Mouse (Mus musculus) layer of hippocampus, adult 6 months (tissue): Measurements from ENCODE around the gene Ncoa3. TPM values are rescaled to one million over a fixed set of nuclear protein-coding genes. Genes with fewer than 3 reads are reported as not detected.

ENCODE experiments used
- long read RNA-seq, 2 experiments: library from polyadenylated mRNA; unstranded; transcript quantifications; one replicate each; pipeline ENCODE4 v2.0.0; 2019 to 2020
- polyA plus RNA-seq: library from polyadenylated mRNA; unstranded; fragments of <200 nt; fragmentation: Nextera tagmentation; gene quantifications from 2 replicates; pipeline ENCODE4 v1.2.3, GENCODE M21; 2021

Gene Ncoa3
- 8.3 and 11.2 TPM in 2 replicates for polyA plus RNA-seq
- long read RNA-seq, experiment 1, partial matches to known transcripts = 4 of 32 reads
- long read RNA-seq, experiment 1, other reads (novel, unspliced or antisense) = 28 of 32 reads
- long read RNA-seq, experiment 2, full-length matches to known transcripts = 6 of 14 reads
- long read RNA-seq, experiment 2, partial matches to known transcripts = 4 of 14 reads
- long read RNA-seq, experiment 2, other reads (novel, unspliced or antisense) = 4 of 14 reads

DNA sequence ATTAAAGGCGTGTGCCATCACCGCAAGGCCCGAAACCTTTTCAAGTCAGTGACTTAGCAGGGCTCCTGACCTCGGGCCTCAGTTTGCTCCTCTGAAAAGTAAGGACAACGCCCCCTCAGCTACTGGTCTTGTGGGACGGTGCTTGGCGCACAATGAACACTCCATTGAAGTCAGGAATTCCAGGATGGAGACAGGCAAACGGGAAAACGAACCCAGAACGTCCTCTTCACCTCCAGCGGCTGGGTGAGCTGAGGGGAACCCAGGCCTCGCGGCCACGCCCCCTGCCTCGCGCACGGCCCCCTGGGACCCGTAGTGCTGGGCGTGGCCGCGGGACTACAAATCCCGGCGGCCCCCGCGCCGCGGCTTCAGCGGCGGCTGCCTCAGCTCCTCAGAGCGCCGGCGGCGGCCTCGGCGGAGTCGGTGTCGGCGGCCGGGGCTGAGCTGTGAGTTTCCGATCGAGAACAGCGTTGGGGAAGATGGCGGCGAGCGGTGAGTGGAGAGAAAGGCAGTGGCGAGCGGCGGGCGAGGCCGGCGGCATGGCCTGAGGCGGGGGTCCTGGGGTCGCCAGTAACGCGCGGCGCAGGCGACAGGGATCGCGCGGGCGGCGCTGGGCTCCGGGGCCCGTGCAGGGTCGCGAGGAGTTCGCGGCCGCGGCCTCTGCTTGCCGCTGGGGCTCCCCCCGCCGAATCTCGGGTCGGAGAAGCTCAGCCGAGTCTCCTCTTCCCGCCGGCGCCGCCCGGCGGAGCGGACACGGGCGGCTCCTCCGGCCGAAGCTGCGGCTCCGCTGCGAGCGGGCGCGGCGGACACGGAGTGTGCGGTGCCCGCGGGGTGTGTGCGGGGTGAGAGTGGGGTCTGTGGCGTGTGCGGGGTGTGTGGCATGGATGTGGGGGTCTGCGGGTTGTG, at the start of gene Ncoa3:
Gene Ncoa3, plus strand, starts transcription at position 367 of the 903 bp plus-strand sequence.

Other genes with a start within 250 kb of the Ncoa3 start
- 33.9 and 43.0 TPM in 2 replicates for gene Zmynd8, start 93.6 kb upstream of the Ncoa3 start, polyA plus RNA-seq
- 16.6 and 16.9 TPM in 2 replicates for gene Sulf2, start 163.0 kb downstream of the Ncoa3 start, polyA plus RNA-seq